Mouse (Mus musculus): ENCODE measurements at regions not wholly inside any gene's neighbourhood (a gene's known extent, or its start where the extent isn't known, plus 50 kb on each side); places are given as distances from the start of the nearest gene placed in this dataset.

GRCm38 (mm10) chr1:113490243-113491003, 1625.7 kb upstream of the Dsel start:
- TF ChIP-seq CTCF (conservative IDR thresholded peaks at IDR 0.05 in 1 of 2, IDR thresholded peaks at IDR 0.05 in 1 of 2; ENCODE audit: low read depth in 2 of 2, low read length in 2 of 2) (no peak), ZNF384 (IDR thresholded peaks at IDR 0.05; ENCODE audit: low read depth, low read length) (no peak), E2F4 (IDR thresholded peaks at IDR 0.05; ENCODE audit: insufficient replicate concordance, low read depth, low read length) (no peak), POLR2A (IDR thresholded peaks at IDR 0.05; ENCODE audit: low read depth, low read length) (no peak), MAX (IDR thresholded peaks at IDR 0.05; ENCODE audit: low read length) (no peak)
